Mouse (Mus musculus): Measurements from ENCODE around the gene Il10rb. TPM values are rescaled to one million over a fixed set of nuclear protein-coding genes. Genes with fewer than 3 reads are reported as not detected.

Il10rb gene
- polyA plus RNA-seq, 2 experiments, result 16.5 to 24.3 TPM

GRCm38 (mm10) chr16:91451949-91452348 is 46.0 kb downstream of the Il10rb start:
- Histone ChIP-seq H3K9me3 (ENCODE audit: control insufficient read depth, low read length) (no peaks in the 10 kb centered on the region), H3K4me2 (replicated peaks; ENCODE audit: low read depth, low read length, severe bottlenecking) (no peak overlapping the region), H3K9ac (ENCODE audit: low read depth, low read length, severe bottlenecking) (no peak overlapping the region), H3K27me3 (ENCODE audit: control insufficient read depth, insufficient read depth, low read length) (no peaks in the 10 kb centered on the region), H3K4me1 (ENCODE audit: control insufficient read depth, insufficient read depth, low read length) (peaks cover 6% of the 10 kb centered on the region), H3K4me3 (replicated peaks; ENCODE audit: low read length) (no peak overlapping the region), H3K27ac (replicated peaks; ENCODE audit: low read depth, low read length) (no peak overlapping the region), H3K36me3 (ENCODE audit: control insufficient read depth, insufficient read depth, low read length) (no peaks in the 10 kb centered on the region)
- DNase-seq (ENCODE audit: low spot score) (no peak), ATAC-seq (ENCODE audit: low FRiP score, low read depth) (no peak)
- TF ChIP-seq POLR2A (IDR thresholded peaks at IDR 0.05; ENCODE audit: borderline replicate concordance, extremely low read depth, insufficient read depth, insufficient read length), result no peak
- WGBS, result 71% methylated on average over 2 of the region's 2 CpGs

- H3K9ac ChIP-seq (ENCODE audit: low read depth, low read length, severe bottlenecking), result no peak overlapping the region
- no peak overlapping the region for H3K27ac ChIP-seq (replicated peaks; ENCODE audit: low read depth, low read length)
- H3K36me3 ChIP-seq (ENCODE audit: control insufficient read depth, insufficient read depth, low read length), result no peaks in the 10 kb centered on the region
- no peak for TF ChIP-seq POLR2A (IDR thresholded peaks at IDR 0.05; ENCODE audit: borderline replicate concordance, extremely low read depth, insufficient read depth, insufficient read length)
- no peaks in the 10 kb centered on the region for H3K9me3 ChIP-seq (ENCODE audit: control insufficient read depth, low read length)
- 42% methylated on average over 6 of the region's 6 CpGs for WGBS
- DNase-seq (ENCODE audit: low spot score) (no peak), ATAC-seq (ENCODE audit: low FRiP score, low read depth) (no peak)
- H3K27me3 ChIP-seq (ENCODE audit: control insufficient read depth, insufficient read depth, low read length), result no peaks in the 10 kb centered on the region
- peaks cover 6% of the 10 kb centered on the region for H3K4me1 ChIP-seq (ENCODE audit: control insufficient read depth, insufficient read depth, low read length)
- H3K4me3 ChIP-seq (replicated peaks; ENCODE audit: low read length), result no peak overlapping the region
- H3K4me2 ChIP-seq (replicated peaks; ENCODE audit: low read depth, low read length, severe bottlenecking), result no peak overlapping the region
These were observed 46.5 kb downstream of the Il10rb start for GRCm38 (mm10) chr16:91452363-91452896.

GRCm38 (mm10) chr16:91455868-91456267 is 49.9 kb downstream of the Il10rb start:
- DNase-seq (ENCODE audit: low spot score), result no peak
- H3K36me3 ChIP-seq (ENCODE audit: control insufficient read depth, insufficient read depth, low read length), result no peaks in the 10 kb centered on the region
- H3K4me2 ChIP-seq (replicated peaks; ENCODE audit: low read depth, low read length, severe bottlenecking), result no peak overlapping the region
- no peak for TF ChIP-seq POLR2A (IDR thresholded peaks at IDR 0.05; ENCODE audit: borderline replicate concordance, extremely low read depth, insufficient read depth, insufficient read length)
- 75% methylated on average over 4 of the region's 4 CpGs for WGBS
- no peak overlapping the region for H3K9ac ChIP-seq (ENCODE audit: low read depth, low read length, severe bottlenecking)
- no peak overlapping the region for H3K27ac ChIP-seq (replicated peaks; ENCODE audit: low read depth, low read length)
- H3K9me3 ChIP-seq (ENCODE audit: control insufficient read depth, low read length), result no peaks in the 10 kb centered on the region
- H3K4me1 ChIP-seq (ENCODE audit: control insufficient read depth, insufficient read depth, low read length), result peaks cover 6% of the 10 kb centered on the region
- no peak overlapping the region for H3K4me3 ChIP-seq (replicated peaks; ENCODE audit: low read length)
- ATAC-seq (ENCODE audit: low FRiP score, low read depth), result no peak
- no peaks in the 10 kb centered on the region for H3K27me3 ChIP-seq (ENCODE audit: control insufficient read depth, insufficient read depth, low read length)

GRCm38 (mm10) chr16:91458301-91458746 is 52.4 kb downstream of the Il10rb start:
- H3K4me2 ChIP-seq (replicated peaks; ENCODE audit: low read depth, low read length, severe bottlenecking), result no peak overlapping the region

GRCm38 (mm10) chr16:91458976-91459375 is 53.0 kb downstream of the Il10rb start:
- no peak for TF ChIP-seq POLR2A (IDR thresholded peaks at IDR 0.05; ENCODE audit: borderline replicate concordance, extremely low read depth, insufficient read depth, insufficient read length)
- 67% methylated on average over 5 of the region's 5 CpGs for WGBS
- Histone ChIP-seq H3K9ac (ENCODE audit: low read depth, low read length, severe bottlenecking) (no peak overlapping the region), H3K27me3 (ENCODE audit: control insufficient read depth, insufficient read depth, low read length) (no peaks in the 10 kb centered on the region), H3K9me3 (ENCODE audit: control insufficient read depth, low read length) (no peaks in the 10 kb centered on the region), H3K4me3 (replicated peaks; ENCODE audit: low read length) (no peak overlapping the region), H3K4me2 (replicated peaks; ENCODE audit: low read depth, low read length, severe bottlenecking) (no peak overlapping the region), H3K4me1 (ENCODE audit: control insufficient read depth, insufficient read depth, low read length) (no peaks in the 10 kb centered on the region), H3K27ac (replicated peaks; ENCODE audit: low read depth, low read length) (no peak overlapping the region), H3K36me3 (ENCODE audit: control insufficient read depth, insufficient read depth, low read length) (no peaks in the 10 kb centered on the region)
- DNase-seq (ENCODE audit: low spot score), result no peak
- no peak for ATAC-seq (ENCODE audit: low FRiP score, low read depth)

More at GRCm38 (mm10) chr16:91458301-91458746, 52.4 kb downstream of the Il10rb start:
- Histone ChIP-seq H3K27me3 (ENCODE audit: control insufficient read depth, insufficient read depth, low read length) (no peaks in the 10 kb centered on the region), H3K9me3 (ENCODE audit: control insufficient read depth, low read length) (no peaks in the 10 kb centered on the region), H3K36me3 (ENCODE audit: control insufficient read depth, insufficient read depth, low read length) (no peaks in the 10 kb centered on the region), H3K27ac (replicated peaks; ENCODE audit: low read depth, low read length) (no peak overlapping the region), H3K4me1 (ENCODE audit: control insufficient read depth, insufficient read depth, low read length) (no peaks in the 10 kb centered on the region), H3K9ac (ENCODE audit: low read depth, low read length, severe bottlenecking) (no peak overlapping the region), H3K4me3 (replicated peaks; ENCODE audit: low read length) (no peak overlapping the region)
- 78% methylated on average over 21 of the region's 21 CpGs for WGBS
- no peak for DNase-seq (ENCODE audit: low spot score)
- TF ChIP-seq POLR2A (IDR thresholded peaks at IDR 0.05; ENCODE audit: borderline replicate concordance, extremely low read depth, insufficient read depth, insufficient read length), result no peak
- no peak for ATAC-seq (ENCODE audit: low FRiP score, low read depth)

Data from limb, embryonic 14.5 days (tissue).